Mouse (Mus musculus) 416B (cell line): ENCODE measurements at regions not wholly inside any gene's neighbourhood (a gene's known extent, or its start where the extent isn't known, plus 50 kb on each side); places are given as distances from the start of the nearest gene placed in this dataset.

Source experiments
- DNase-seq: peaks from one replicate; pipeline ENCODE4 v3.0.0; 2011; ENCODE audit warnings: low read depth

DNA sequence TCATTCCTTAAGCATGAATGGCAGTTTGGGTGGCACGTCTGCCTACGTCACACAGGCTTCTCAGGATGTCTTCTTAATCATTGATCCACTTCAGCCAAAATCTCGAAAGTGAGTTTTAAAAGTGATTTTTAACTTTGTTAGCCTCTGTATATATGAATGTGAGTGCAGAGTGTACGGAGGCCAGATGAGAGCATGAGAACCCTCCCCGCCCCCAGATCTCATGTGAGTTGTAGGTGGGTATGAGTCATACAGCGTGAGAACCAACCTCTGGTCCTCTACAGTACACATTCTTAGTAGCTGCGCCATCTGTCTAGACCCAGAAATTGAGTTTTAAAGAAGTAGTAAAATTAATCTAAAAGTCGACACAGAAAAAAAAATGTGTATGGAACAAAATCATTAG, 322.1 kb downstream of the Qdpr start:
- peak; percentile 9 for DNase-seq

DNA sequence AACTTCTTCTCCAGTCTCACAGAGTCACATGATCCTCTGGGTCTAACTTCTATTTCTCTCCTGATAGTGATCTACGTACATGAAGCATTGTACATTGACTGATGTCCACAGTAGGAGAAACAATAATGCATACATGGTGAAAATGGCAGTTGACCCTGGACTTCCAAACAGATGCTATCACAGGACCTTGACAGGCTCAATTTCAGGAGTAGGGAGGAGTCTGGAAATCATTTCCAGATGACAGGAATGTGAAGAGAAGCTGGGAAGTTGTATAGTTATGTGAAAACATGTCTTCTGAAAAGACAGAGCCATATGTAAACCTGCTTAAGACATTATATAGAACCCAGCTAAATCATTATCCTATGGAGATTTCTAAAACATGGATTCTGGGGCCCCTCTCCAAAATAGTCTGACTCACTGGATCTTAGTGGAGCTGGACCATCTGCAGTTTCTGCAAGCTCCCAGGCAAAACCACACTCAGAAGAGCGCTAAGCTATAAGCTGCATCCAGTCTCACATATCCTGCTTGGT, 322.3 kb upstream of the Ldb2 start:
- no peak for DNase-seq

DNA sequence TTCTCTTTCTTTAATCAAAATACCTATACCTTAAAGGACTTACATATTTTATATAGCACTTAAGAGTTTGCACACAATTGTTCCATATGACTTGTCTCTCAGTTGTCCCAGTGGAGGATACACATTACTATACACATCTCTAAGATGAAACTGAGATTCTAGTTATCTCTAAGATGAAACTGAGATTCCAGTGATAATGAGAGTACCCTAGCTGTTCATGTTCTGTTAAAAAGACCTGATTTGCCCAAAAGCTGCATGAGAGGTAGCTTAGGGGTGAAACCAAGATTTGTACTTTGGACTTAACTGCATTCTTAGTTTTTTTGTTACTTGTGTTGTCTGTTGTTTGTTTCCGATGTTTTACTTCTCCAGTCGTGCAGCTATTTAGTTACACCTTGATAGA, 320.3 kb upstream of the Ldb2 start:
- DNase-seq = no peak

DNA sequence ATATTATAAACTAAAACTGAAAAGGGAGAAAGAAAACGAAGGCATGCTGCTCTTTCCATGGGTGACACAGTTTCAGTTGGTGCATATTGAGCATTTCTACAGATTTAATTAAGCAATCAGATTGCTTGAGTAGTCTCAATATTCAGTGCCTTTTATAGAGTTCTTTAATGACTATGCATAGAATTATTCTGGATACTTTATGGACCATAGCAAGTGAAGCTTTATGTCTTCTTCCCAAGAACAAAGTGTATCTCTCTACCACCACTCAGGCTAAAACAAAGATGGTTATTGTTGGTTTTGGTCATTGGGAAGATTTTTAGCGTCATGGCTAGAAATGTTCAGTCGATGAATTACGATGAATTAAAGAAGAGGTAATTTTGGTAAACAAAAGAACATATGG, 311.8 kb upstream of the Ldb2 start:
- no peak for DNase-seq

DNA sequence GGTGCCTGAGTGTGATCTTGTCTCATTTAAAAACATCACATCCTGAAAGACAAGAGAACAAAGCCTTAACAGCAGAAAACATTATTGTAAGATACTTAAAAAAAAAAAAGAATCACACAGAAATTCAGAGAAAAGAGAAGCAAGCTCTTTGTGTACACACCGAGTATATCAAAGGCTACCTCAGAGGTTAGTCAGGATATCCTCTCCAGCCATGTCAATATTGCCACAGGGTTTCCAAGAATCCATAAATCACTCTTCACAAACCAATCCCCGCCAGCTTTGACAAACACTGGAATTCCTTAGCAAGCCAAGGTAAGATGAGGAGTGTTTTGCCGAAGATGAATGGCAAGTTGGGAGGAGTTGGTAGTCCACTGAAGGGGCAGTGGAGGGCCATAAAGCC, 311.3 kb upstream of the Ldb2 start:
- no peak for DNase-seq

DNA sequence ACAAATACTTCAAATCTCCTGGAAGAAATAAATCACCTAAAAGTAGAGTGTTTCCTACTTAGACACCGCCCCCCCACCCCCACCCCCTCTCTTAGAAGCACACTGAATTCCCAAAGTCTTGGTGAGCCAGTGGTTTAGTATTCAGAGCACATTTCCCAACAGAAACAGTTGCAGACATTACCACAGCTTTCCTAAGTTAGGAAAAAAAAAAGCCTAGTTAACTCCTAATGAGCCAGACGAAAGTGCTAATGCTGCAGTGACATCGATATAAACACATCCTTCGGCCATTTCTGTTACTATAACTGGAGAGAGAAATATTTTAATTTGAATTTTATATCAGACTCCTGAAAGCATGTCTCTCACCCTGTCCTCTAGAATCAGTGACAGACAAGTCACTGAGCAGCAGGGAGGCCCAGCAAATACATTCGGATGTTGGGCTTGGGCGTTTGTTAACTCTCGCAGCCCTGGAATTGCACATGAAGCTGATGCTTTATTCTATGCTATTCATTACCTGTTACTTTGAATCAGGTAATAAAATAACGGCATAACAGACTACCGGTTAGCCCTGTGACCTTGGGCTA, 305.8 kb upstream of the Ldb2 start:
- DNase-seq = no peak

DNA sequence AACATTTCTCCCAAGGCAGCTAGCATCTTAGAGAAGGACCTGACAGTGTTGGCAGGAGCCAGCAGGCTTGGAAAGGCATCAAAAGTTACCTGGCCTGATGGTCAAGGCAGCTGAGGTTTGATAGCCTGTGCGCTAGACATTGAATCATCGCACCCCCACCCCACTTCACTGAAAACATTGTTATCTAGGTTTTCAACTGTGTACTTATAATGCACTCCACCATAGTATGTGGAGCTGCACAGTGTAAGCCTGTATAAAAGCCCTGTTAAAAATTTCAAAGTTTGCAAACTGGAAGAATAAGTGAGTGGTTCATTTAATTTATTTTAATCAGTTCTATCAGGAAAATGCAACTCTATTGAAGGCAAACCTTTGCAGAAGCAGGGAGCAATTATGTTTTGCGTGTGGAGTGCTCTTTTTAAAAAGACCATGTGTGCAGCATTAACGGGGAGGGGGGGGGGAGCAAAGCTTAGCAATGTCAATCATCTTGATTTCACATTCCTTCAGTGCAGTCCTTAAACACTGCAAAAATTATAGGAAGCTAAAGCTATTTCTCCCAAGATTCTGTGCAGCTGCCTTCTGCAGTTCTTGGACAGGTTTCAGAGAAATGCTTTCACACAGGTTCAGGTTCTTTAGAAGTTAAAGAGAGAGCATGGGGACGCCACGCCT, 304.4 kb upstream of the Ldb2 start:
- no peak for DNase-seq

DNA sequence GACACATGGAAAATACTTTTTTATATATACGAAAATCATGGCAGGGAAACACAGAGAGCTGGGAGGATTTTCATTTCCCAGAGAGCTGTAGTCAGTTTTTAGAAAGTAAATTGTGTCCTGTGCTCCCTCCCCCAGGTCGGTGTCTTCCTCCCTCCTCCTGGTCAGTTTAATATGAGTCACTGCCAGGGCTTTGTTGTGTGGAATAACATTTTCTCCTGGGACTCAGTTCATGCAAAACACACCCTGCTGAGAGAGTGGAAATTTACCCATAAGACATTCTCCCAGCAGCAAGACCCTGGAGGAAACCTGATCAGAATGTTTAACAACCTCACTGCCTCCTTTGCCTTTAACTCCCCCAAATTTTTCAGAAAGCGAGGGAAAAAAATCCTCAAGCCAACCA, 303.2 kb upstream of the Ldb2 start:
- no peak for DNase-seq

DNA sequence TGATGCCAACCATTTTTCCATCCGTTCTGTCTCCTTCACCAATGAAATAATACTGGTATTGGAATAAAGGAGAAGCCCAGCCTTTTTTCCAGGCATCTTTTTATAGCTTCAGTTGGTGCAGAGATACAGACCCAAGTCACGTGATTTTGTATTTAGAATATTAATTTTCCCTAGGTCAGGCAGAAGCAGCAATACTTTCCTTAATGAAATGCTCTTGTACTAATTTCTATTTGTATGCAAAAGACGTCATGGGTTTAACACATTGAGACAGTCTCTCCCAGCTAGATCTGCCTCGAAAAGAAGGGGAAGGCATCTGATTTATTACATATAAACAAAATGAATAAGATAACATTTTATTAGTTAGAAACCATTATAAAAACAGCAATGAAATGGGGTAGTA, 302.3 kb upstream of the Ldb2 start:
- DNase-seq = no peak

DNA sequence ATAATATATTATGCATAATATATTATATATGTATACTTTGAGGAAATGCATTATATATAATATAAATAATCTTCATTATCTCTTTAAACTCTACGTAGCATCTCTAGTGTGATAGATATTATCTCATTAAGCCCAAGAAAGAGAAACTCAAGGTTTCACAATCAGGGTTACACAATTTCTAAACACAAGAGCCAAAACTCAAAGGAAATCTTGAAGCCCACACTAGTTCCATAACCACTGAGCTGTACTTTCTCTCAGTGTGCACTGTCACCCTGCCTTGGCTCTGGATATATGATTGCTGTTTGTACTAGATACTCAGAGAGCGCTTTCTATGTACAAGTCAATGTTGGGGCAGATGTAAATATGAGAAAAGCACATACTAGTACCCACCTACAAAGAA, 299.6 kb upstream of the Ldb2 start:
- DNase-seq = peak; percentile 74

DNA sequence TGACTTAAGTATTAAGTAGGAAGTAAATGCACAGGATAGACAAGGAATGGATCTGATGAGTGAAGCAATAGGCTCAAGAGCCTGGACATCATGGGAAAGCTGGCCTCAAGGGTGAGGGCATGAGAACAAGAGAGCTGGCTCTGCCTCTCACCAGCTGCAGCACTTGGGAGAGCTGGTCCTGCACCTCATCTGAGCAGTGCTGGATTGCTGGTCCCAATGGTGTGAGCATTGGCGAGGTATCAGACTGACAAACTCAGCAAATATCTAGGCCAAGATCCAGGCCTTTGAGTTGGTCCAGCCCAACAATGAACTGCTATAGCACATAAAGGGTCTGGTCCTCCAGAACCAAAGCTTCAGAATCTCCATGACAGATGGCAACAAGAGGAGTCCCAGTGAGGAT, 298.5 kb upstream of the Ldb2 start:
- DNase-seq = no peak

DNA sequence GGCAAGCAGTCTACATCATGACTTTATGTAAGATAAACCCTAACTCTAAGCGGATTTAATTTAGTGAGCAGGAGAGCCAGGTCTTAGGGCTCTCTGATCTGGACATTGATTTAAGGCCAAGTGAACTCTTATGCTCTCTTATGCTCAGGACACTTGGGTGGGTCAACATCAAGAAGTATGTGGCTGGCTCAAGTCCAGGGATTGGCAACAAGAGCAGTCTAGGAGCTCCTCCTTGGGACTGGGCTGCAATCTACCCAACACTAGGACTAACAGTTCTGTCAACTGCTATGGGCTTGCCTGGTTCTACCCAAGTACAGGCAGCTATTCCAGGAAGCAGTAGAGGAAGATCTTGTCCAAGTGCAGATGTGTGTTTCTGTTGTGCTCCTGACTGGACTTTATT, 285.3 kb upstream of the Ldb2 start:
- DNase-seq = no peak

DNA sequence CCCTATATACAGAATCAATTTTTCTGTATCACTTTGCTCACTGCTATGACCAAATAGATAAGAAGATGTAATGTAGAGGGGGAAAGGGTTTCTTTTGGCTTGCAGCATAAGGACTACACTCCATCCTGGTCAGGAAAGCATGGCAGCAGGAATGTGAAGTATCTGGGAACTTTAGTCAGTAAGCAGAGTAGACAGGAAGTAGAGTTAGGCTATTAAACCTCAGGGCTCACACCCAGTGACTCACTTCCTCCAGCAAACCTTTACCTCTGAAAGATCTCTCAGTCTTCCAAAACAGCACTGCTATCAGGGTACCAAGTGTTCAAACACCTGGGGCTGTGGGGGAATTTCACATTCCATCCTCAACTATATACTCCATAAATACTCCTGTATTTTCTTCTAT, 283.1 kb upstream of the Ldb2 start:
- DNase-seq = peak; percentile 51

DNA sequence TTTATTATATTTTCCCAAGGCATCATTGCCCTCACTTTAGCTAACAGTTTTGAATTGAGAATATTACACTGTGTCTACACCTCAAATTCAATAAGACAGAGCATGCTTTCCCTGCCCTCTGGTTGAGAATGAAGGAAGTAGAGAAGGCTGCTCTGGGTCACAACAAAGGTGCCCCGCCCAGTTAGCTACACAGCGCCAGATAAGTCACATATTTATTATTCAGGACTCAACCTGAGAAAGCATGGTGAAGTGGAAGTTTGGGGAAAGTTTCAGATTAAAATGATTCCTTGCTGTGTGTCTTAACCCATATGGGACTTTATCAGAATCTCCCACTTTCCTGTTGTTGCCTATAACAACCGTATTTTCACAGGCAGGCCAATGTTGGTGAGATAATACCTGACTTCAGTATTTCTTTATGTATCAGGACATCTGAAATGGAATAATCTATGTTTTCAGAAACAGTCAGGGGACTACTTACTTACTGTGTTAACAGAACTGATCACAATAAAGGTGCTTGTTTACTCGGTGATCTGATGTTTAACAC, 276.9 kb upstream of the Ldb2 start:
- DNase-seq = no peak

DNA sequence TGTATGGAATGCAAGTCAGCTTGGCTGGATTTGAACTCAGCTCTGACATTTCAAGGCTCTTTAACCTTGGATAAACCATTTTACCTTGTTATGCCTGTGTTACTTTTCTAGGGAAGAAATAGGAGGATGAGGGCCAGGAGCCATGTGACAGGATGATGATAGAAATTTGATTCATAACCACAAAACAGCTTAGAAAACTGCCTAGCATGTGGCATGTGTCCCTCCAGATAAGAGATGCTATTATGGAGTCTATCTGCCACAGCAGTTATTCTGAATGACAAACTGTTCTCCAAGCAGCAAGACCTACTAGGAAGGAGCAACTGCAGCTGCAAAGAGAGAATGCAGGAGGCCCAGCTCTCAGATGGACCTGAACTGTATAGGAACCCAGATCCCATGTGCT, 275.7 kb upstream of the Ldb2 start:
- DNase-seq = peak; percentile 78

DNA sequence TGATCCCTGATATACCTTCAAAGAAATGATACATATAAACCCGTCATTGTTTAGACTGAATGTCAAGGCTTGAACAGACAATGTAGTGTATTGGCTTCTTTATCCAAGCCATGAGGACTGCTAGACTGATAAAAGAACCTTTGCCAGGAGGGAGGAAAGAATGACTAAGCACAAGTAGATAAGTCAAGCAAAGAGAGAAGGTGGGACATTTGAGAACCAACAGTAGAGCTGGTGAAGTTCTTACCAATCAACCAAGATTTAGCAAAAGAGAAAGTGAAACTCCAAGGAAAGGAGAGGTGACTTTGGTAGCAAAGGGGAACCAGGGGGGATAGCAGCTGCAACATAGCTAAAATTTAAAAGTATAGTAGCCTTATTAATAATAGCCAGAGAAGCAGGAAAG, 273.0 kb upstream of the Ldb2 start:
- peak; percentile 64 for DNase-seq

DNA sequence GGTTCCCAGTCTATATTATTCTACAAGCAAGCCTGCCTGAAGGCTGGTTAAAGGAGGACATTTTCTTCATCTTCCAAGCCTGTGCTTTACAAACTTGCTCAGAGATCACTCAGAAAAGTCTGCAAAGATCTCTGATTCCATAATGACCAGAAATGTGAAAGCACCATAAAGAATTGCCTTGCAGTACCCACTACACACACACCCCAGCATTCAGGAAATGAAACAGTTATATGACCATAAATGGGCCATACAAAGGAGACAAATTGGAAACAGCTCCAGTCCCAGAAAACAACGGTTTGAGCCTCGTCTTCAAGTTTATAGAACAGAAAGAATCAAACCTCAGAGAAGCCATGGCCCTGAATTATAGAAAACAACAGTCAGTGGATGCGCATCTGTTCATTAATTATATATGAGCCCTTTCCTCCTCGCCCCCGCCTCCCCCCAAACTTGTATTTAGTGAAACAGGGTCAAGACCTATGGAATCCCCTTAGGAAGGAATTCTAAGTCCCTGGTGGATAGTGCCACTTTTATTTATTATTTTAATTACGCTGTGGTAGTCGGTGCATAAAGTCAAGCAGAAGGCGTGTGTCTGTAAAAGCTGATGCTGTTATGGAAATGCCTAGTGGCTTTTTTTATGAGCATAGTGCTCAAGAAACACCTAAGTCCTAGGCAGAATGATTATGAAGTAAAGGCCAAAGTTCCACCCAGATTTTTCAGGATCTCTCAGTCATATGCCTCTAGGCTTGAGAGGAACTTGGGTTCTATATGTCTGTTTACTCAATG, 266.6 kb upstream of the Ldb2 start:
- no peak for DNase-seq

DNA sequence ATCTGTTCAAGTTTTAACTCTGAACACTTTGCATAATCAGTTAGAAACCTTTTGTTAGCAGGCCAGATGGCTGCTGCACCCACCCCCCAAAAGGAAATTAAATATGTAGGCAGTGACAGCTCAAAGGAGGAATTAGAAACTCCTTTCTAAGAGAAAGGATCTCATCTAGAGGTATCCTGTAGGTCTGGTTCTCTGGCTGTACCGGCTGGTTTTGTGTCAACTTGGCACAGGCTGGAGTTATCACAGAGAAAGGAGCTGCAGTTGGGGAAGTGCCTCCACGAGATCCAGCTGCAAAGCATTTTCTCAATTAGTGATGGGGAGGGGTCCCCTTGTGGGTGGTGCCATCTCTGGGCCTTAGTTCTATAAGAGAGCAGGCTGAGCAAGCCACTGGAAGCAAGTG, 263.1 kb upstream of the Ldb2 start:
- DNase-seq = no peak

DNA sequence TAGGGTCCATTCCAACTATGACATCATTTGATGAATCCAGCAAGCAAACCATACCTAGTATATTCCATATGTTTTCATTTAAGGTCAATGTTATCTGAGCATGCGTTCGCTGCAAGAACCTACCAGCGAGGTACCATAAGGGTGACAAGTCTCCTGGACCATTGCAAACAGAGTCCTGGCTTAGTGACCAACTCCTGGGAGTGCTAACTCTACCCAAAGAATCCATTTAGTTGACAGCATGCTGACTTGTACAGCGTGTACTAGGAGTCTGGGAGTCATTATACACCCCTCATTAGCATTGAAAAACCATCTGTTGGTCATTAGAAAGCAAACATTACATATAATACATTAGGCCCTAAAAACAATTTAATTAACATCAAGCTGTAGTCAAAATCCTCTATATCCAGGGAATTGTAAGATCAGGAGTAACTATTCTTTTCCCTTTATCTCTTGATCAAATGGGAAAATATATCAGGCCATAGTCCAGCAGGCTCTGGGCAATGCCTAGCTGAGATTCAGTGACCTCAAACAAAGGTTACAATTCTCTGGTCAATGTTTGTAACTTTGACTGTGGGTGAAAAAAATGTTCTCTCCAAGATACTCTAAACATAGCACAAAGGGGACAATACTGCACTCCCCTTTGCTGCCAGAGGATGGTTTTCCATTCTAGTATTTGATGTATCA, 255.9 kb upstream of the Ldb2 start:
- no peak for DNase-seq

DNA sequence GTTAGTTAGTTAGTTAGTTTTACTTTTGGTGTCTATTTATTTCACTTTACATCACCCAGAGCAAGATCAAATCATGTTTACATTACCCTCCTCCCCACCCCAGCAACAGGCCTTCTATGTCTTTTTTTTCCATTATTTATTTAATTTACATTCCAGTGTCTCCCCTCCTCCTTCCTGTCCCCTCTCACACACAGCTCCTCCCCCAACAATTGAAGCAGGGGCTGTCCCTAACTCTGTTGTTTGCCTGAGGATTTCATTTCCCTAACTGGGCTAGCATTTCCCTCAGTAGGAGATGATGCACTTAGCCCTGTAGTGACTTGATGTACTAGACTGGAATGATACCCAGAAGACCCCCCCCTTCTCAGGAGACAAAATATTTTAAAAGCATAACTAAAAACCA, 249.9 kb upstream of the Ldb2 start:
- no peak for DNase-seq

DNA sequence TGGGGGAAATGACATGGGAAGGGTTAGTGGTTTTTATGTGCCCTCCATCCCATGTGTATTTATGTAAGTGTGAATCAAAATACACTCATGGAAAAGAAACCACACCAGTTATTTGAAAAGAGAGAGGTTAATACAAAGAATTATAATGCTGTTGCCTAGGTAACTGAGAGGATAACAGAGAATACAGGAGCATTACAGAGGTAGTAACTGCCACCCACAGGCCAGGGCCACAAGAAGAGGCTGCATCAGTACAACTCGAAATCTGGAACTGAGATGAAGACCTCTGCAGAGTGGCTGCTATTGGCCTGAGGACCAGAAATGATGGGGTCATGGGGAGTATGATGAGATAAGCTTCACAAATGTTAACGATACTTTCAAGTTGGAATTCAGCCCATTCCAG, 243.4 kb upstream of the Ldb2 start:
- DNase-seq = no peak

DNA sequence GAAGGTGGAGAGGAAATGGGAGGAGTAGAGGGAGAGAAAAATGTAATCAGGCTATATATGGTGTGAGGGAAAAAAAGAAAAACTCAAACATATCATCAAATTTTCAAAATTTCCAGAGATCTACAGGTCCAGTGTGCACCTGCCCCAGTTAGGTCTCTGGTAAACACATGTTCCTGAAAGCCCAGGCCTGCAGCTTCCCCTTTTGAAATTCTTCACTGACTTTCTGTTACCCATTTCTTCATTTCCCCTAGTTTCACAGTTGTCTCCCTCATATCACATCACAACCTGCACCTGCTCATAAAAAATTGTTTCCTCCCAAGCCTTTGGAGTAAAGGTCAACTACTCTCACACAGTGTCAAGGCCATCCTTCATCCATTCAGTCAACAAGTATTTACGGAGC, 236.9 kb upstream of the Ldb2 start:
- peak; percentile 25 for DNase-seq

DNA sequence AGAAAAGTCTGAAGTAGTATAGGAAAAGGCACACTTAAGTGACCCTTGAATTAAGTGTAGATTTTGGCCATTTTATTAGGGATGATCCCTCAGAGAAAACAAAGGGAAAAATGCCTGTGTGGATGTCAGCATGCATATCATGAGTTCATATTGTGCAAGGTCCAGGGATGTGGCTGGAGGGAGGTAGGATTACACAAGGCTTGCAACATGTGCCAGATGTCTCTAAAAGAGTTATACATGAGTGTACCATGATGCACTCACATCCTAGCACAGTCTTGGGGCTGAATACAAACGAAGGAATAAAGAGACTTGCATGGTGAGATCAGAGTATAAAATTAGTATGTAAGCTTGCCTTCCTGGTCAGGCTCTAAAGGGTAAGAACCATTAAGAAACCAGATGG, 233.7 kb upstream of the Ldb2 start:
- DNase-seq = peak; percentile 53
